15 mouse cellular contexts compared by ENCODE assay signal in the genomic region with DNA sequence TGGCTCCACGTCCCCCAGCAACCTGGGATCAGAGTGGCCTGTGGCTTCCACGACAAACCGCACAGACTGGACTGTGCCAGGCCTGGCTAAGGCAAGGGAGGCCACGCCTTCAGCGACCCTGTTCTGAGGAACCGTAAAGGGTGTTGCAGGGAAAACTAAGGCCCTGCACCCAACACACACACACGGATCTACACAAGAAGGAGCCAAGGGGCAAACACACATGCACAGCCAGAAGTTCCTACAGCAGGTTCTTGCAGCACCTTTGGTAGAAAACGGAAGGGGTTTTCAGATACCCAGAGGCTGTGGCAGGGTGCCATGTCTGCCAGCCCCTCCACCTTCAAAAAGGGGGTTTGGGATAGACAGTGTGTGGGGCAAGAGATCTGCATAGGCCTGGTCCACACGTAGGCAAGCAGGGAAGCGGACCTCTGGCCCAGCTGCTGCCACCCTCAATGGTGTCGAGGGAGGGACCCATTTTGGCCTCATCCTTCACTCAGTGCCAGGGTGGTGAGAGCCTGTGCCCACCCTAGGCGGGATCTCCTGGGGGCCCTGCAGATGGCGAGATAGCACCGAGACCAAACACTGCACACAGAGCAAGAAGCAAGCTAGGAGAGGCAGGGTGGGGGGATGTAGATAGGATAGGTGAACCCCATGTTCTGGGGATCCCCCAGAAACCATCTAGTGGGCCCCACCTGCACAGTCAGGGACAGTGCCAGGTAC. TPM values are rescaled to one million over a fixed set of nuclear protein-coding genes. Genes with fewer than 3 reads are reported as not detected.
DNase-seq lines count a peak whose midpoint lies in the region; ATAC-seq and TF ChIP-seq lines count a peak whose summit lies in the region.
"Had no signal": no experiment of that assay in that cellular context is flagged by ENCODE, and none has a peak within 500 bp of the region (broad histone marks: within the 10 kb centered on the region; RNA-seq: fewer than 3 reads in every experiment).

No protein-coding gene starts in this region.

- H3K27me3 ChIP-seq in CH12.LX (replicated peaks) = no peaks in the 10 kb centered on the region
- no peaks in the 10 kb centered on the region for H3K27me3 ChIP-seq in midbrain, embryonic 14.5 days (ENCODE audit: control insufficient read depth, insufficient read depth, low read length)

- dilution Hi-C loops in CH12.LX (cut with MboI; ENCODE audit: extremely low pct_ligation_motif_present, extremely low pct_unique_long_range_greater_than_20kb, low sequenced_read_pairs) = no loop called here

- no peak for TF ChIP-seq RAD21 in CH12.LX (IDR thresholded peaks at IDR 0.05; ENCODE audit: low read depth, low read length)

- peaks cover 51 to 94% of the 10 kb centered on the region in 2 experiments for H3K36me3 ChIP-seq in CH12.LX (replicated peaks in 1 of 2; ENCODE audit: control insufficient read depth in 1 of 2, insufficient read depth in 1 of 2, low read length in 1 of 2)
- H3K36me3 ChIP-seq in midbrain, embryonic 14.5 days (ENCODE audit: control insufficient read depth, insufficient read depth, low read length) = peaks cover 55% of the 10 kb centered on the region

- H3K9me3 ChIP-seq in CH12.LX (replicated peaks; ENCODE audit: low read length) = no peaks in the 10 kb centered on the region
- no peaks in the 10 kb centered on the region for H3K9me3 ChIP-seq in midbrain, embryonic 14.5 days (ENCODE audit: control insufficient read depth, low read length)

- no peak for TF ChIP-seq EP300 in CH12.LX (IDR thresholded peaks at IDR 0.05; ENCODE audit: low read length)

- peaks cover under 1% of the 10 kb centered on the region; the same call in 1 of the 2 replicates for H3K79me2 ChIP-seq in CH12.LX (replicated peaks; ENCODE audit: control insufficient read depth, extremely low read depth, insufficient read depth, poor library complexity, severe bottlenecking)

- peak; percentile 17; the same call in 1 of the 2 replicates for TF ChIP-seq POLR2A in CH12.LX (IDR thresholded peaks at IDR 0.05; ENCODE audit: low read depth, low read length)

- TF ChIP-seq CTCF in CH12.LX (conservative IDR thresholded peaks at IDR 0.05 in 1 of 2, IDR thresholded peaks at IDR 0.05 in 1 of 2; ENCODE audit: low read depth in 2 of 2, low read length in 2 of 2) = no peak

- WGBS in midbrain, embryonic 14.5 days = 91% methylated on average over 14 of the region's 14 CpGs

- no peak overlapping the region for H3K4me3 ChIP-seq in CH12.LX (replicated peaks in 1 of 3; ENCODE audit: low read depth in 2 of 3, low read length in 2 of 3, poor library complexity in 1 of 3)
- no peak overlapping the region for H3K4me3 ChIP-seq in midbrain, embryonic 14.5 days (replicated peaks; ENCODE audit: low read depth, low read length)

- in situ Hi-C loops in CH12.LX (cut with MboI; ENCODE audit: low pct_ligation_motif_present, low pct_unique_long_range_greater_than_20kb, low sequenced_read_pairs) = loop anchor here (5.0 kb wide), 1 partner anchor 55 kb away; no protein-coding TSS in a partner anchor

- DNase-seq in gastrocnemius, postnatal 10 days = peak; percentile 15
- no peak for DNase-seq in gastrocnemius, adult 18-20 months (ENCODE audit: low spot score)
- DNase-seq in CH12.LX (ENCODE audit: extremely low read depth) = no peak
- DNase-seq in cerebellum, postnatal 10 days = peak; percentile 38 to 50
- DNase-seq in midbrain, embryonic 14.5 days = no peak
- no peak for DNase-seq in embryo, embryonic 11 days
- no peak for DNase-seq in kidney, adult 8-10 months
- DNase-seq: adrenal gland, postnatal 36 days; gastrocnemius, postnatal 25 days; lung, postnatal 36 days; retina, postnatal 1 day; thymus, postnatal 25 days had no signal

- no peak overlapping the region for H3K4me2 ChIP-seq in CH12.LX (ENCODE audit: insufficient read depth, low read depth, poor library complexity, severe bottlenecking)
- H3K4me2 ChIP-seq in midbrain, embryonic 14.5 days (ENCODE audit: low read length) = peak overlapping the region; percentile 6; the same call in 1 of the 2 replicates

- no peak for ATAC-seq in midbrain, embryonic 14.5 days (ENCODE audit: low FRiP score, low TSS enrichment)
- ATAC-seq: intestine, postnatal 0 days had no signal

- no peak overlapping the region for H3K9ac ChIP-seq in CH12.LX (ENCODE audit: insufficient read depth, low read depth)
- H3K9ac ChIP-seq in midbrain, embryonic 14.5 days (replicated peaks; ENCODE audit: low read length) = peak overlapping the region; percentile 36
- H3K9ac ChIP-seq: liver, embryonic 14.5 days had no signal

- H3K4me1 ChIP-seq in CH12.LX (ENCODE audit: control insufficient read depth in 1 of 2, insufficient read depth in 2 of 2) = peaks cover 0 to 47% of the 10 kb centered on the region in 2 experiments; a peak in 3 of 4 replicates
- peaks cover 62% of the 10 kb centered on the region for H3K4me1 ChIP-seq in midbrain, embryonic 14.5 days (ENCODE audit: control insufficient read depth, insufficient read depth, low read length)

- H3K27ac ChIP-seq in CH12.LX (ENCODE audit: insufficient read depth, low read depth) = no peak overlapping the region
- peak overlapping the region; percentile 8; the same call in 1 of the 2 replicates for H3K27ac ChIP-seq in midbrain, embryonic 14.5 days (replicated peaks; ENCODE audit: low read depth, low read length)
- H3K27ac ChIP-seq: liver, embryonic 14.5 days had no signal

TF ChIP-seq in CH12.LX, 34 proteins besides CTCF, POLR2A, EP300 and RAD21:
- no peak for TF ChIP-seq NELFE (IDR thresholded peaks at IDR 0.05; ENCODE audit: low read depth, low read length)
- no peak for TF ChIP-seq SMC3 (IDR thresholded peaks at IDR 0.05; ENCODE audit: low read depth, low read length)
- no peak for TF ChIP-seq GABPA (IDR thresholded peaks at IDR 0.05; ENCODE audit: insufficient replicate concordance, low read depth, low read length)
- TF ChIP-seq CHD1 (IDR thresholded peaks at IDR 0.05; ENCODE audit: low read depth, low read length) = no peak
- no peak for TF ChIP-seq USF2 (conservative IDR thresholded peaks at IDR 0.05; ENCODE audit: low read depth, low read length)
- no peak for TF ChIP-seq SIN3A (IDR thresholded peaks at IDR 0.05; ENCODE audit: low read length)
- no peak for TF ChIP-seq TCF12 (IDR thresholded peaks at IDR 0.05; ENCODE audit: low read depth, low read length)
- no peak for TF ChIP-seq PAX5 (IDR thresholded peaks at IDR 0.05; ENCODE audit: low read length)
- no peak for TF ChIP-seq MEF2A (IDR thresholded peaks at IDR 0.05; ENCODE audit: borderline replicate concordance, low read depth, low read length)
- no peak for TF ChIP-seq TBP (conservative IDR thresholded peaks at IDR 0.05; ENCODE audit: low read depth, low read length)
- TF ChIP-seq CHD2 (IDR thresholded peaks at IDR 0.05; ENCODE audit: low read length) = no peak
- TF ChIP-seq RCOR1 (conservative IDR thresholded peaks at IDR 0.05; ENCODE audit: low read depth, low read length) = no peak
- TF ChIP-seq JUND (conservative IDR thresholded peaks at IDR 0.05; ENCODE audit: low read depth, low read length) = no peak

RNA-seq across cellular contexts. Expression of gene Npcd, which starts 6.8 kb away (rescaled TPM):
- 1 to 10 TPM; 1.0 to 2.5 TPM for total RNA-seq in gastrocnemius, postnatal 10 days (2021)
- under 1 TPM in 1 of 2 experiments, not detected in 1; 0.55 TPM for total RNA-seq in gastrocnemius, adult 18-20 months (2021)
- 0.59 and 0.67 TPM in 2 replicates for total RNA-seq in CH12.LX (2012; rRNA removed)
- total RNA-seq in CH12.LX (2014; rRNA removed) = not detected in 2 replicates
- not detected in 2 replicates for polyA plus RNA-seq in CH12.LX (2012; ENCODE audit: insufficient read length, low read depth)
- polyA plus RNA-seq in midbrain, embryonic 14.5 days (2014; fragmentation: Nextera tagmentation; extraction: Ambion mirVana) = 0.26 TPM in 1 of 2 replicates, not detected in the other
- polyA plus RNA-seq: heart, embryonic 16.5 days; intestine, postnatal 0 days had no signal

RNA-seq across cellular contexts. Expression of gene Cbx6, which starts 7.3 kb away (rescaled TPM):
- total RNA-seq in gastrocnemius, postnatal 10 days (2021) = 10 to 100 TPM; 28.2 to 38.1 TPM
- total RNA-seq in gastrocnemius, adult 18-20 months (2021) = 1 to 10 TPM; 7.0 to 7.8 TPM
- total RNA-seq in CH12.LX (2012; rRNA removed) (29.9 and 30.0 TPM in 2 replicates), CH12.LX (2014; rRNA removed) (10.0 and 11.1 TPM in 2 replicates)
- polyA plus RNA-seq in CH12.LX (2012; ENCODE audit: insufficient read length, low read depth) = 38.1 and 40.7 TPM in 2 replicates
- polyA plus RNA-seq in midbrain, embryonic 14.5 days (2014; fragmentation: Nextera tagmentation; extraction: Ambion mirVana) = 46.7 and 52.1 TPM in 2 replicates

RNA-seq across cellular contexts. Expression of gene Nptxr, which starts 22.7 kb away (rescaled TPM):
- 1 to 10 TPM; 4.2 to 5.1 TPM for total RNA-seq in gastrocnemius, postnatal 10 days (2021)
- under 1 TPM; 0.50 to 0.76 TPM for total RNA-seq in gastrocnemius, adult 18-20 months (2021)
- total RNA-seq in CH12.LX (2012; rRNA removed) (0.92 and 2.1 TPM in 2 replicates), CH12.LX (2014; rRNA removed) (0.09 TPM in 1 of 2 replicates, not detected in the other)
- 0.14 and 0.16 TPM in 2 replicates for polyA plus RNA-seq in CH12.LX (2012; ENCODE audit: insufficient read length, low read depth)
- 17.8 and 42.5 TPM in 2 replicates for polyA plus RNA-seq in midbrain, embryonic 14.5 days (2014; fragmentation: Nextera tagmentation; extraction: Ambion mirVana)

RNA-seq across cellular contexts. Expression of gene Dnal4, which starts 49.6 kb away (rescaled TPM):
- 10 to 100 TPM; 10.4 to 12.6 TPM for total RNA-seq in gastrocnemius, postnatal 10 days (2021)
- total RNA-seq in gastrocnemius, adult 18-20 months (2021) = 1 to 10 TPM; 5.7 to 6.5 TPM
- total RNA-seq in CH12.LX (2012; rRNA removed) (16.5 and 20.9 TPM in 2 replicates), CH12.LX (2014; rRNA removed) (11.3 and 11.7 TPM in 2 replicates)
- polyA plus RNA-seq in CH12.LX (2012; ENCODE audit: insufficient read length, low read depth) = 17.8 and 18.5 TPM in 2 replicates
- 77.8 and 83.8 TPM in 2 replicates for polyA plus RNA-seq in midbrain, embryonic 14.5 days (2014; fragmentation: Nextera tagmentation; extraction: Ambion mirVana)

Comparison
In these comparisons a context has a peak if more than half of its experiments do, and no peak if none do; other contexts are left out.
1. DNase-seq: peak in gastrocnemius, postnatal 10 days (single experiment) and cerebellum, postnatal 10 days (2 of 2); none in gastrocnemius, adult 18-20 months (single experiment), CH12.LX (single experiment), midbrain, embryonic 14.5 days (single experiment), embryo, embryonic 11 days (single experiment) and kidney, adult 8-10 months (0 of 2).